Mouse (Mus musculus): ENCODE measurements around the gene Dip2c.

GRCm38 (mm10) chr13:9289916-9290315 lies 13.6 kb downstream of the Dip2c start:
- TF ChIP-seq HCFC1 (IDR thresholded peaks at IDR 0.05; ENCODE audit: low read depth, low read length): no peak
- no peak for TF ChIP-seq JUND (IDR thresholded peaks at IDR 0.05; ENCODE audit: low read depth, low read length)
- no peak for TF ChIP-seq CTCF (IDR thresholded peaks at IDR 0.05 in 2 of 3, conservative IDR thresholded peaks at IDR 0.05 in 1 of 3; ENCODE audit: control insufficient read depth in 1 of 3, insufficient read depth in 1 of 3, low read depth in 2 of 3, low read length in 3 of 3, poor library complexity in 1 of 3, severe bottlenecking in 1 of 3)
- TF ChIP-seq ZNF384 (IDR thresholded peaks at IDR 0.05; ENCODE audit: low read depth, low read length): no peak
- no peak for TF ChIP-seq UBTF (IDR thresholded peaks at IDR 0.05; ENCODE audit: borderline replicate concordance, insufficient read depth, low read depth, low read length)
